Mouse (Mus musculus) heart, embryonic 15.5 days (tissue): ENCODE data around the gene Hpse2. TPM values are rescaled to one million over a fixed set of nuclear protein-coding genes. Genes with fewer than 3 reads are reported as not detected.

Source experiments
- ATAC-seq: fragments of 200-750 bp; cut with Nextera tagmentation; replicated peaks from 2 replicates; pipeline ENCODE4 v1.8.0; 2017; ENCODE audit warnings: low read depth, moderate TSS enrichment; ENCODE audit not compliant: insufficient number of reproducible peaks, insufficient read depth, low FRiP score
- H3K27ac ChIP-seq: fragments of 300-500 bp; sonication (generic); 2 replicates; pipeline ENCODE4 v1.5.1; 2015; ENCODE audit warnings: mild to moderate bottlenecking, inconsistent platforms
- H3K27me3 ChIP-seq: fragments of 300-500 bp; sonication (generic); 2 replicates; pipeline ENCODE4 v1.6.1; 2015; ENCODE audit warnings: inconsistent platforms
- H3K36me3 ChIP-seq: fragments of 300-500 bp; sonication (generic); 2 replicates; pipeline ENCODE4 v1.6.1; 2015; ENCODE audit warnings: mild to moderate bottlenecking, inconsistent platforms
- H3K4me1 ChIP-seq: fragments of 300-500 bp; sonication (generic); replicated peaks from 2 replicates; pipeline ENCODE4 v1.6.1; 2015; ENCODE audit warnings: inconsistent platforms
- H3K4me2 ChIP-seq: fragments of 300-500 bp; sonication (generic); 2 replicates; pipeline ENCODE4 v1.6.1; 2015; ENCODE audit warnings: inconsistent platforms, mild to moderate bottlenecking, moderate library complexity
- H3K4me3 ChIP-seq: fragments of 300-500 bp; sonication (generic); 2 replicates; pipeline ENCODE4 v1.5.1; 2015; ENCODE audit warnings: mild to moderate bottlenecking, inconsistent platforms
- H3K9ac ChIP-seq: fragments of 300-500 bp; sonication (generic); 2 replicates; pipeline ENCODE4 v1.6.1; 2015; ENCODE audit warnings: mild to moderate bottlenecking, inconsistent platforms
- H3K9me3 ChIP-seq: fragments of 300-500 bp; sonication (generic); replicated peaks from 2 replicates; pipeline ENCODE4 v1.6.1; 2016; ENCODE audit warnings: inconsistent platforms
- WGBS: fragments of 180-500 bp; shearing (Covaris S2); methylation state at CpG from one replicate; pipeline ENCODE4 v1.1.7; 2015; ENCODE audit warnings: mixed read lengths; 5-methylcytosine and 5-hydroxymethylcytosine counted together
- polyA plus RNA-seq: library from polyadenylated mRNA; unstranded; fragments of >200 nt; fragmentation: Nextera tagmentation; extraction: Ambion mirVana; gene quantifications from 2 replicates; pipeline ENCODE4 v1.2.1, GENCODE M21; 2015

The Hpse2 gene
- polyA plus RNA-seq, 1 experiment from 2014 or later = 0.66 TPM

DNA sequence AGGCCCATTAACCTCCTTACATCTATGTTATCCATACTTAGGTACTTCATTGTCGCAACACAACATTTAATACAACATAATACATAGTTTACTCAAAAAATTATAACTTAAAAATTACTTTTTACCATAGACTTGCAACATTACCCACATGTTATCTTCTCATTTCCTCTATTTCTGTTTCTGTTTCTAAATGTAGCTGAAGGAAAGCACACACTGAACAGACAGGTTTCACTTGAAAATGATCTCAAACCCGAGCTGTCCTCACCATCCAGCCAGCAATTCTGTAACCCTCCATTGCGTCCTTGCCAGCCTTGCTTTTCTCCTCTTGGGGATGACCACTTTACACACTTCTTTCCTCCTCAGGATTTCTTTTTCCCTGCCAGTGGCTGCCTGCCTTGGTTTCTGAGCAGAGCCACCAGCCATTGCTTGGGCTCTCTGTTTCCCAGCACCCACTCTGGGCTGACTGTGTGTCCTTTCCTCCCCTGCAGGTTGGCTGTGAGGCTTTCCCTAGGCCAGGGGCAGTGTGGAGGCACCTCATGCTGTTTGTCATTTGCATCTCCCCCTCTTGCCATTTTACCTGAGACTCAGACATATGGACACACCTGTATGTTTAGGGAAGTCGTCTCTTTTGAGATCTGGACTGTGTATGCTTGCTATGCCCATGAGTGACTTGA is 548.4 kb downstream of the Hpse2 start:
- H3K4me2 ChIP-seq = no peak overlapping the region
- no peaks in the 10 kb centered on the region for H3K36me3 ChIP-seq
- H3K4me1 ChIP-seq = peaks cover 9% of the 10 kb centered on the region; the same call in 1 of the 2 replicates
- WGBS = 79% methylated on average over 4 of the region's 4 CpGs
- no peak overlapping the region for H3K9ac ChIP-seq
- no peak for ATAC-seq
- H3K27ac ChIP-seq = no peak overlapping the region
- H3K4me3 ChIP-seq = no peak overlapping the region
- no peaks in the 10 kb centered on the region for H3K9me3 ChIP-seq
- H3K27me3 ChIP-seq = no peaks in the 10 kb centered on the region

- Histone ChIP-seq H3K9ac (no peak overlapping the region), H3K4me1 (peaks cover 9% of the 10 kb centered on the region; the same call in 1 of the 2 replicates)
- 95% methylated on average over 2 of the region's 2 CpGs for whole genome bisulfite sequencing
Measured at GRCm38 (mm10) chr19:42839118-42839517, 549.0 kb downstream of the Hpse2 start.

DNA sequence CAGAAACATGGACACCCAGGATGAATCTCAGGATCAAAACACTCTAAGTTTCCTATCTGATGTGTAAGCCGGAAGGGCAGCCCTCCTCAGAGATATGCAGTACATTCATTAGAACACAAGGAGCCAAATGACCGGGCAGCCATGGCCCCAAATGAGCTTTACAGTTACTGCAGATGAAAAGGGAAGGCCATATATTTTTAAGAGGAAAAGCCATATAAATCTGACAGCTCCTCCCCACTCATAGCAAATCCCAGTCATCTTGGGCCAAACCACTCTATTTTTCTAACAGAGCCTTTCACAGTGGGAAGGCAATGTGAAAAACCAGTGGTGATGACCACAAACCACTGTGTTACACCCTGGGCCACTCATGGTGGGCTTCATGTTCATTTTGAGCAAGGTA is 549.9 kb downstream of the Hpse2 start:
- 80% methylated on average over 2 of the region's 2 CpGs for WGBS
- peaks cover 9% of the 10 kb centered on the region; the same call in 1 of the 2 replicates for H3K4me1 ChIP-seq
- H3K9me3 ChIP-seq = no peaks in the 10 kb centered on the region
- no peaks in the 10 kb centered on the region for H3K36me3 ChIP-seq
- no peak overlapping the region for H3K9ac ChIP-seq
- H3K27ac ChIP-seq = no peak overlapping the region
- H3K27me3 ChIP-seq = no peaks in the 10 kb centered on the region
- H3K4me2 ChIP-seq = no peak overlapping the region
- ATAC-seq = no peak
- H3K4me3 ChIP-seq = no peak overlapping the region

More at GRCm38 (mm10) chr19:42839118-42839517, 549.0 kb downstream of the Hpse2 start:
- H3K36me3 ChIP-seq = no peaks in the 10 kb centered on the region
- no peak overlapping the region for H3K27ac ChIP-seq
- H3K27me3 ChIP-seq = no peaks in the 10 kb centered on the region
- no peak for ATAC-seq
- H3K4me3 ChIP-seq = no peak overlapping the region
- no peaks in the 10 kb centered on the region for H3K9me3 ChIP-seq
- H3K4me2 ChIP-seq = no peak overlapping the region

- no peak for ATAC-seq
- no peaks in the 10 kb centered on the region for H3K9me3 ChIP-seq
- no peak overlapping the region for H3K27ac ChIP-seq
- no peaks in the 10 kb centered on the region for H3K36me3 ChIP-seq
- H3K4me2 ChIP-seq = no peak overlapping the region
- peaks cover 9% of the 10 kb centered on the region; the same call in 1 of the 2 replicates for H3K4me1 ChIP-seq
- 66% methylated on average over 10 of the region's 10 CpGs for WGBS
- H3K27me3 ChIP-seq = no peaks in the 10 kb centered on the region
- no peak overlapping the region for H3K4me3 ChIP-seq
- H3K9ac ChIP-seq = no peak overlapping the region
Measured at GRCm38 (mm10) chr19:42837591-42837990, 550.6 kb downstream of the Hpse2 start.

DNA sequence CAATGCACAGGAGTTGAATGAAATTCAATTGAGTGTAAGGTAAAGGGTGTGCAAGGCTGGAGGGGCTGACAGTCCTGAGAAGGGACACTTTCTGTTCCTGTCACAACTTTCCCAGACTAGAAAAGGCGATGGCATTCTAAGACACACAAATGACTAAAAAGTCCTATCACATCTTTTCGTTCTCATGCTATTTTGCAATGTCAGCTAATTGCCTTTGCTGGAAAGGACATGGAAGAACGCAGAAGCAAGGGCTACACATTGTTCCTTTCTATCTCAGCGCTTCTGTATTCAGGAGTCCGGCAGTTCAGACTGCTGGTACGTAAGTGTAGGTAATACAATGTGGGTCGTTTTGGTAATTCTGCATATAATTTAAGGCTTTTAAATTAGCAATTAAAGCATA is 555.0 kb downstream of the Hpse2 start:
- H3K27me3 ChIP-seq = no peaks in the 10 kb centered on the region
- no peak overlapping the region for H3K4me3 ChIP-seq
- no peaks in the 10 kb centered on the region for H3K4me1 ChIP-seq
- WGBS = 87% methylated on average over 7 of the region's 7 CpGs
- H3K9ac ChIP-seq = no peak overlapping the region
- ATAC-seq = no peak
- no peak overlapping the region for H3K27ac ChIP-seq
- H3K36me3 ChIP-seq = no peaks in the 10 kb centered on the region
- no peaks in the 10 kb centered on the region for H3K9me3 ChIP-seq
- no peak overlapping the region for H3K4me2 ChIP-seq

GRCm38 (mm10) chr19:42832251-42832650 is 555.9 kb downstream of the Hpse2 start:
- Histone ChIP-seq H3K9me3 (no peaks in the 10 kb centered on the region), H3K27me3 (no peaks in the 10 kb centered on the region), H3K36me3 (no peaks in the 10 kb centered on the region), H3K27ac (no peak overlapping the region), H3K4me2 (no peak overlapping the region), H3K9ac (no peak overlapping the region), H3K4me1 (no peaks in the 10 kb centered on the region), H3K4me3 (no peak overlapping the region)
- 87% methylated on average over 2 of the region's 2 CpGs for WGBS
- no peak for ATAC-seq

DNA sequence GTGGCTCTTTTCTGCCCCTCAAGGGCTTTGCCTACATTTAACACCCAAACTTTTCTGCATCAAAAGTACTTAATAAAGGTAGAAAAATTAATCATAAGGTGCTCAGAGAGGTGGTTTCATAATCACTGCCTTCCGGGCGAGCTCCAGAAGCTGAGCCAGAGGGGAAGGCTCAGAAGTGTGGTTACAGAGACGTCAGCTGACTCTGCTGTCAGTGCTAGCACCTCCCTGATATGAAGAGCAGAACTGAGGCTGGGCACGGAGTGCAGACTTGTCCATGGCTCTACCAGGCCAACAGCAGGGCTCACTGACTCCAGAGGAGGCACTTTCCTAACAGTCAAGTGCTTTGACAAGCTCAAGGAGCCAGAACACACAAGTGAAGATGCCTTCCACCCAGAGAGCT is 559.0 kb downstream of the Hpse2 start:
- no peaks in the 10 kb centered on the region for H3K9me3 ChIP-seq
- H3K27ac ChIP-seq = no peak overlapping the region
- H3K4me1 ChIP-seq = no peaks in the 10 kb centered on the region
- no peak overlapping the region for H3K4me3 ChIP-seq
- H3K36me3 ChIP-seq = no peaks in the 10 kb centered on the region
- no peak overlapping the region for H3K4me2 ChIP-seq
- 29% methylated on average over 4 of the region's 4 CpGs for WGBS
- H3K27me3 ChIP-seq = no peaks in the 10 kb centered on the region
- H3K9ac ChIP-seq = no peak overlapping the region
- ATAC-seq = no peak

GRCm38 (mm10) chr19:42827843-42828242 is 560.3 kb downstream of the Hpse2 start:
- no peaks in the 10 kb centered on the region for H3K36me3 ChIP-seq
- no peak overlapping the region for H3K9ac ChIP-seq
- ATAC-seq = no peak
- WGBS = 84% methylated on average over 3 of the region's 3 CpGs
- H3K4me2 ChIP-seq = no peak overlapping the region
- no peaks in the 10 kb centered on the region for H3K4me1 ChIP-seq
- no peak overlapping the region for H3K27ac ChIP-seq
- no peak overlapping the region for H3K4me3 ChIP-seq
- no peaks in the 10 kb centered on the region for H3K27me3 ChIP-seq
- H3K9me3 ChIP-seq = no peaks in the 10 kb centered on the region

DNA sequence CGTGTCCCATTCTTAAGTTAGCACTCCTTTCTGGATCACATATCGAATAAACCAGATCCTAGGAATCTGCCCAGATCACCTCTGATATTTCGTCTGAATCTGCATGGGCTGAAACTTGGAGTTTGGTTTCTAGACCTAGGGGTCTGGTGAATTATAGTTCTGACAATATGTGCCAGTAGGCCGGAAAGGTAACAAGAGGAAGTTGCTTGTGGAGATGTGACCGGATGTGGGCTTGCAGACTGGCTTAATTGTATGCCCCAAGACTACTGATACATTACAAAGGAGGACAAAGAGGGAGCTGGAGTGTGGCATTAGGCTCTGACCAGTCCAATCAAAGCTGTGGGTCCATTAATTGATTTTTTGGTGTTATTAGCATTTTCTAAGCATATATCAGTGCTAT is 568.0 kb downstream of the Hpse2 start:
- Histone ChIP-seq H3K27me3 (no peaks in the 10 kb centered on the region), H3K4me3 (no peak overlapping the region), H3K9ac (no peak overlapping the region), H3K9me3 (no peaks in the 10 kb centered on the region), H3K36me3 (no peaks in the 10 kb centered on the region), H3K4me1 (no peaks in the 10 kb centered on the region), H3K27ac (no peak overlapping the region), H3K4me2 (no peak overlapping the region)
- 78% methylated on average over 5 of the region's 5 CpGs for WGBS
- no peak for ATAC-seq

GRCm38 (mm10) chr19:42817761-42818160 is 570.4 kb downstream of the Hpse2 start:
- Histone ChIP-seq H3K27me3 (no peaks in the 10 kb centered on the region), H3K9ac (no peak overlapping the region), H3K27ac (no peak overlapping the region), H3K9me3 (no peaks in the 10 kb centered on the region), H3K36me3 (no peaks in the 10 kb centered on the region), H3K4me1 (no peaks in the 10 kb centered on the region), H3K4me3 (no peak overlapping the region), H3K4me2 (no peak overlapping the region)
- no peak for ATAC-seq
- 80% methylated on average over 2 of the region's 2 CpGs for WGBS

GRCm38 (mm10) chr19:42816261-42816660 is 571.9 kb downstream of the Hpse2 start:
- Histone ChIP-seq H3K4me2 (no peak overlapping the region), H3K27me3 (no peaks in the 10 kb centered on the region), H3K9ac (no peak overlapping the region), H3K4me1 (no peaks in the 10 kb centered on the region; the same call in 1 of the 2 replicates), H3K9me3 (no peaks in the 10 kb centered on the region), H3K4me3 (no peak overlapping the region), H3K36me3 (no peaks in the 10 kb centered on the region), H3K27ac (no peak overlapping the region)
- ATAC-seq = no peak
- WGBS = 85% methylated on average over 2 of the region's 2 CpGs

GRCm38 (mm10) chr19:42810140-42810539 is 578.0 kb downstream of the Hpse2 start:
- Histone ChIP-seq H3K9ac (no peak overlapping the region), H3K4me1 (no peaks in the 10 kb centered on the region; the same call in 1 of the 2 replicates), H3K4me2 (no peak overlapping the region), H3K27me3 (no peaks in the 10 kb centered on the region), H3K27ac (no peak overlapping the region), H3K9me3 (no peaks in the 10 kb centered on the region), H3K4me3 (no peak overlapping the region), H3K36me3 (no peaks in the 10 kb centered on the region)
- WGBS = 60% methylated on average over 5 of the region's 5 CpGs
- no peak for ATAC-seq
